Mouse (Mus musculus) thymus, adult 2 months (tissue): ENCODE results near the gene Mapk11. TPM values are rescaled to one million over a fixed set of nuclear protein-coding genes. Genes with fewer than 3 reads are reported as not detected.
A peak's percentile ranks its signal among the peaks of the same experiment; 100 is the strongest.

ENCODE experiments used
- DNase-seq: peaks from one replicate; pipeline ENCODE4 v3.0.0; 2021
- H3K27ac ChIP-seq: fragments of 200-500 bp; 2 replicates; pipeline ENCODE4 v1.5.1; 2012; ENCODE audit warnings: low read length, control low read depth; ENCODE audit not compliant: control insufficient read depth, insufficient read depth
- H3K27me3 ChIP-seq: fragments of 200-500 bp; 2 replicates; pipeline ENCODE4 v1.6.1; 2012; ENCODE audit warnings: mild to moderate bottlenecking, low read length, moderate library complexity, mixed read lengths; ENCODE audit not compliant: control insufficient read depth, insufficient read depth
- H3K36me3 ChIP-seq: fragments of 200-500 bp; 2 replicates; pipeline ENCODE4 v1.6.1; 2012; ENCODE audit warnings: mild to moderate bottlenecking, low read length, moderate library complexity; ENCODE audit not compliant: control insufficient read depth, insufficient read depth
- H3K4me1 ChIP-seq: fragments of 200-500 bp; replicated peaks from 2 replicates; pipeline ENCODE4 v1.6.1; 2012; ENCODE audit warnings: low read length; ENCODE audit not compliant: control insufficient read depth, insufficient read depth
- H3K4me3 ChIP-seq: fragments of 200-500 bp; 2 replicates; pipeline ENCODE4 v1.5.1; 2012; ENCODE audit warnings: mild to moderate bottlenecking, low read length, control low read depth, moderate library complexity; ENCODE audit not compliant: control insufficient read depth, insufficient read depth
- CTCF ChIP-seq: fragments of 200-500 bp; IDR thresholded peaks from 2 replicates; pipeline ENCODE4 v1.5.1; 2012; ENCODE audit warnings: mild to moderate bottlenecking, control low read depth, low read length, moderate library complexity, borderline replicate concordance; ENCODE audit not compliant: control insufficient read depth, poor library complexity, insufficient read depth; ENCODE audit errors: extremely low read depth
- POLR2A ChIP-seq: fragments of 200-500 bp; IDR thresholded peaks from 2 replicates; pipeline ENCODE4 v1.6.1; 2012; ENCODE audit warnings: mild to moderate bottlenecking, low read length, control low read depth, moderate library complexity; ENCODE audit not compliant: control insufficient read depth, poor library complexity, insufficient read depth; ENCODE audit errors: extremely low read depth
- WGBS: fragments of 180-500 bp; shearing (Covaris S2); methylation state at CpG from one replicate; pipeline ENCODE4 v1.1.7; 2018; 5-methylcytosine and 5-hydroxymethylcytosine counted together
- polyA plus RNA-seq: library from polyadenylated mRNA; depleted of rRNA; stranded (reverse); fragments of >200 nt; gene quantifications from 2 replicates; pipeline ENCODE4 v1.2.3, GENCODE M21; 2012; rRNA removed

Gene Mapk11
- 27.3 and 28.6 TPM in 2 replicates for polyA plus RNA-seq

DNA sequence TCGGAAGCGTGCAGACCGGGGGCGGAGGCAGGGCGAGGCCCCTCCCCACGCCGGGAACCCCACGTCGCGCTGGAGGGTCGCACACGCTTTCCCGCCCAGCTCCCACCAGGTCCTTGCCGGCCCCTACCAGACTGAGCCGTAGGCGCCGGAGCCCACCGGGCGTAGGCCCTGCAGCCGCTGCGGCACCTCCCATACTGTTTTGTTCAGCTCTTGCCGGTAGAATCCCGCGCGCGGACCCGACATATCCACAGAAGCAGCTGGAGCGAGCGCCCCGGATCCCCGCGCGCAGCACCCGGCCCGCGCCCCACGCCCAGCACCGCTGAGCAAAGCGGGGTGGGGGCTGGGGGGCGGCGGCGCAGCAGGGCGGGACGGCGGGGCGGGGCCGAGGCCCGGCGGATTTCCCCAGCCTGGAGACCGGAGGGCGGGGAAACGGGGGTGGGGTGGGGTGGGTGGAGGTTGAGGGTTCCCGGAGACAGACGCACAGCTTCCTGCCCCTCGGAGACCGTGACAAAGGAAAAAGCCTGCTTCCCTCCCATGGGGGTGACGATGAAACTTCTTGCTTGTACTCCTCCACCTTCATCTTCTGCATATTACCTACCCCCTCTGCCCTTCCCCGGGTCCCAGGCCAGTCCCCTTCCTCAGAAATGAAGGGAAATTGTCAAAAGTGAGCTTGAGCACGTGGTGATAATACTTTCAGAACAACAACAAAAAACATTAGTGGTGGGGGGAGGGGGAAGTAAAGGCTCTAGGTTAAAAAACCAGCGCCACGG lies at the start of gene Mapk11:
Gene Mapk11 (minus strand): TSS at position 358 of the 770 bp plus-strand sequence.
- Histone ChIP-seq H3K4me1 (peaks cover 46% of the 10 kb centered on the region), H3K27ac (peak within 1 kb of the TSS; percentile 59), H3K36me3 (no peaks in the 10 kb centered on the region), H3K4me3 (peak within 1 kb of the TSS; percentile 89), H3K27me3 (peaks cover 5% of the 10 kb centered on the region)
- DNase-seq, result peak; percentile 67
- 0 out of 2 replicates have a peak, but pooled peaks have one; percentile 36 for TF ChIP-seq POLR2A
- no peak for TF ChIP-seq CTCF
- WGBS, result 1% methylated on average over 52 of the region's 61 CpGs

DNA sequence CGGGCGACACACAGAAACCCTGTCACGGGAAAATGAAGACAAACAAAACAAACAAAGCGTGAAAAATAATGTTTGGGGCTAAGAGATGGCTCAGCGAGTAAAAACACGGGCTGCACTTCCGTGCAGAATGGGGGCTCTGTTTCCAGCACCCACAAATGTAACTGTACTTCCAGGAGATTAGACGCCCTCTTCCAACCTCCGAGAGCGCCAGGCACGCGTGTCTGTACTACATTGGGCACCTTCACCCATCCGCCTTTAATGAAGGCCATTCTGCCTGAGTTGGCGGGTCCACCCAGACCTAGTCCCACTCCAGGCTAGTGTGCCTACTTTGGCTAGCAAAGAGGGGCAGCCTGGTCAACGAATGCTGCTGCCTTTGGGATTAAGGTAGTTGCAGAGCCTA lies 47.6 kb upstream of the Mapk11 start:
- H3K27ac ChIP-seq, result peak overlapping the region; percentile 3; the same call in 1 of the 2 replicates
- no peaks in the 10 kb centered on the region for H3K36me3 ChIP-seq
- no peak for DNase-seq
- no peaks in the 10 kb centered on the region for H3K27me3 ChIP-seq
- H3K4me1 ChIP-seq, result peaks cover 14% of the 10 kb centered on the region
- WGBS, result 84% methylated on average over 15 of the region's 15 CpGs
- no peak overlapping the region for H3K4me3 ChIP-seq
- TF ChIP-seq POLR2A (no peak), CTCF (no peak)

DNA sequence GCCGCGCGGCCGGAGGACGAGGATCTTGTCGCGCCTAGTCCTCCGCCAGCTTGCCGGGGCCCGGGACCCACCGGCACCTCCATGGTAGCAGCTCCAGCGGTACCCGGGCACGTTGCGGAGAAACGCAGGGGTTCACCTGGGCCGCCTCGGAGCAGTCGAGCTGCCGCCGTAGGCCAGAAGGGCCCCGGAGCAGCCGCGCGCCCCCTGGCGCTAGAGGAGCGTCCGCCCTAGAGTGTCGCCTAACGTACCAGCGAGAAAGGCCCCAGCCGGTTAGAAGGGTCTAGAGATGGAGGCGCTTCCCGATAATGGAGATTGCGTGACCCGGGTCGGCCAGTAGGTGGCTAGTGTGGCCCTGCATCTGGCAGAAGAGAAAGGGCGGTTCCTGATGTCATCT lies 46.9 kb upstream of the Mapk11 start, which contains the start of gene Dennd6b:
Gene Dennd6b (minus strand): TSS at position 184 of the 394 bp plus-strand sequence.
- WGBS, result under 1% methylated on average over 38 of the region's 38 CpGs
- TF ChIP-seq POLR2A (no peak), CTCF (peak; percentile 94)
- H3K4me1 ChIP-seq, result peaks cover 14% of the 10 kb centered on the region

DNA sequence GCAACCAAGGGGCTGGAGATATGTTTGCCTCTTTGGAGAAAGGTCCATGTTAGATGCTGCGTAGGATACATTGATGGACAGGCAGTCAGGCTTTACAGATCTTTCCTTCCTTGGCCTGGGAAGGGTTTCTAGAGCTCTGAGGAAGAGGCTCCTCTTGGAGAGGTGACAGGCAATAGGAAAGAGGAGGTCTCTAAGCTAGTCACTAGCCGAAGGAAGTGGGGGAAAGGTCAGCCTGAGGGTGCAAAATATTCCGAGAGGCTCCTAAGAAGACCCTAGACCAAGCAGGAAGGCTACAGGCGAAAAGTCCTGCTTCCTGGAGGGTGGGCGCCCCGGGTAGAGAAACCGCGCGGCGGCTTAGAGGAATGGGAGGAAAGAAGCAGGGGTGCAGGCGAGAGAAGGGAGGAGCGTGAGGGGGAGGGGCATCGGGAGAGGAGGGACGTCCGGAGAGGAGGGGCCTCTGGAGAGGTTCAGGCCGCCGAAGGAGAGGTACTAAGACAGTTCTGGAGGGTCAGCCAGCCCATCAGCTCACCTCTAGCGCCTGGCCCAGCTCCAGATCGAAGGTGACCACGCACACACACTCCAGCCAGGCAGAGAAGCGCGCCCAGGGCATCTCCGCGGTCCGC lies 46.4 kb upstream of the Mapk11 start:
- Histone ChIP-seq H3K27ac (peak overlapping the region; percentile 69), H3K4me1 (peaks cover 14% of the 10 kb centered on the region), H3K4me3 (peak overlapping the region; percentile 71), H3K27me3 (no peaks in the 10 kb centered on the region), H3K36me3 (no peaks in the 10 kb centered on the region)
- DNase-seq, result peak; percentile 92
- WGBS, result 1% methylated on average over 25 of the region's 25 CpGs
- TF ChIP-seq POLR2A (peak; percentile 63; the same call in 1 of the 2 replicates), CTCF (no peak)

More for the DNA sequence above, 46.9 kb upstream of the Mapk11 start, which contains the start of gene Dennd6b:
- Histone ChIP-seq H3K36me3 (no peaks in the 10 kb centered on the region), H3K4me3 (peak within 1 kb of the TSS; percentile 71), H3K27ac (peak within 1 kb of the TSS; percentile 69), H3K27me3 (no peaks in the 10 kb centered on the region)
- DNase-seq, result peak; percentile 97

DNA sequence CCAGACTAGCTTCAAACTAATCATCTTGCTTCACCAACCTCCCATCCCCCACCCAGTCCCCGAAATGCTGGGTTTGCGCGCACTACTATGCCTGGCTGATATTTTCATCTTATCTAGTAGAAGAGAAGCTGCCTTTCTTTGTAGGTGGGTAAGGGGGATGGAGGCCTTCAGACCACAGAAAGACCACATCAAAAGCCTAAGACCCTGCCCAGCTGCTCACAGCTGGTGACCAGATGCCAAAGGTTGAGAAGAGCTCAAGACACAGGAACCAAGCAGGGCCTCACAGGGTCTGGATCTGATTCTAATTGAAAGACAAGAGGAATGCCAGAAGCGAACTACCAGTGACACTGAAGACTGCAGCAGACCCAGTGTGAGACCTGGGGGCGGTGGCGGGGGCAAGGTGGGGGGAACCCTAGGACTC lies 45.8 kb upstream of the Mapk11 start:
- peak; percentile 25 for DNase-seq
- H3K4me3 ChIP-seq, result no peak overlapping the region
- no peaks in the 10 kb centered on the region for H3K36me3 ChIP-seq
- H3K4me1 ChIP-seq, result peaks cover 14% of the 10 kb centered on the region
- TF ChIP-seq POLR2A (no peak), CTCF (no peak)
- WGBS, result 22% methylated on average over 6 of the region's 6 CpGs
- peak overlapping the region; percentile 45; the same call in 1 of the 2 replicates for H3K27ac ChIP-seq
- H3K27me3 ChIP-seq, result no peaks in the 10 kb centered on the region

DNA sequence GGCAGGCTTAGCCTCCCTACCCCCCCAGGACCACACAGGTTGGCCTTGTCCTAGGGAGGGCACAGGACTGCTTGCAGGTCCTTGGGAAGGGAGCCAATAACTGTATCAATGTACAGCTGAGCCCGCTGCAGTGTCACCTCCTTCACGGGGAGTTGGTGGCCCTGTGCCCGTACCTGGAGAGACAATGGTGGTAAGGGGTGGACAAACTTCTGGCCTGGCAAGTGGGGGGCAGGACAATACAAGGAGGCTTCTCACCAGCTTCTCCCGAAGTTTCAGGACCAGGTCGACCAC lies 35.5 kb upstream of the Mapk11 start:
- Histone ChIP-seq H3K4me3 (no peak overlapping the region), H3K27ac (no peak overlapping the region), H3K36me3 (no peaks in the 10 kb centered on the region), H3K27me3 (peaks cover 5% of the 10 kb centered on the region; the same call in 1 of the 2 replicates), H3K4me1 (peaks cover 9% of the 10 kb centered on the region; the same call in 1 of the 2 replicates)
- TF ChIP-seq CTCF (no peak), POLR2A (no peak)
- 94% methylated on average over 5 of the region's 5 CpGs for WGBS
- DNase-seq, result no peak
